Mouse (Mus musculus) kidney, adult 2 months (tissue): ENCODE results near the gene Calhm1. TPM values are rescaled to one million over a fixed set of nuclear protein-coding genes. Genes with fewer than 3 reads are reported as not detected.

Source experiments
- DNase-seq: peaks from one replicate; pipeline ENCODE4 v3.0.0; 2021
- H3K27ac ChIP-seq: fragments of 200-500 bp; 2 replicates; pipeline ENCODE4 v1.5.1; 2012; ENCODE audit warnings: low read depth, low read length, control low read depth, inconsistent platforms; ENCODE audit not compliant: insufficient read depth
- H3K27me3 ChIP-seq: fragments of 200-500 bp; replicated peaks from 2 replicates; pipeline ENCODE4 v1.6.1; 2012; ENCODE audit warnings: mild to moderate bottlenecking, moderate library complexity, low read length, inconsistent platforms; ENCODE audit not compliant: control insufficient read depth, insufficient read depth
- H3K36me3 ChIP-seq: fragments of 200-500 bp; 2 replicates; pipeline ENCODE4 v1.6.1; 2012; ENCODE audit warnings: mild to moderate bottlenecking, moderate library complexity, low read length, inconsistent platforms; ENCODE audit not compliant: control insufficient read depth, insufficient read depth
- H3K4me1 ChIP-seq: fragments of 200-500 bp; 2 replicates; pipeline ENCODE4 v1.6.1; 2011; ENCODE audit warnings: low read length; ENCODE audit not compliant: control insufficient read depth, insufficient read depth
- H3K4me3 ChIP-seq: fragments of 200-500 bp; 2 replicates; pipeline ENCODE4 v1.5.1; 2011; ENCODE audit warnings: mild to moderate bottlenecking, low read depth, low read length, control low read depth; ENCODE audit not compliant: insufficient read depth
- CTCF ChIP-seq: fragments of 200-500 bp; conservative IDR thresholded peaks from 2 replicates; pipeline ENCODE4 v1.5.1; 2011; ENCODE audit warnings: low read depth, mild to moderate bottlenecking, control low read depth, low read length, moderate library complexity, mixed read lengths; ENCODE audit not compliant: insufficient read depth, insufficient read length
- POLR2A ChIP-seq: fragments of 200-500 bp; IDR thresholded peaks from one replicate; pipeline ENCODE4 v1.6.1; 2011; ENCODE audit warnings: low read depth, low read length, control low read depth
- WGBS: fragments of 180-500 bp; shearing (Covaris S2); methylation state at CpG from one replicate; pipeline ENCODE4 v1.1.7; 2018; 5-methylcytosine and 5-hydroxymethylcytosine counted together
- polyA plus RNA-seq: library from polyadenylated mRNA; depleted of rRNA; stranded (reverse); fragments of >200 nt; gene quantifications from 2 replicates; pipeline ENCODE4 v1.2.3, GENCODE M21; 2012

Gene Calhm1
- polyA plus RNA-seq, 1 experiment = not detected

DNA sequence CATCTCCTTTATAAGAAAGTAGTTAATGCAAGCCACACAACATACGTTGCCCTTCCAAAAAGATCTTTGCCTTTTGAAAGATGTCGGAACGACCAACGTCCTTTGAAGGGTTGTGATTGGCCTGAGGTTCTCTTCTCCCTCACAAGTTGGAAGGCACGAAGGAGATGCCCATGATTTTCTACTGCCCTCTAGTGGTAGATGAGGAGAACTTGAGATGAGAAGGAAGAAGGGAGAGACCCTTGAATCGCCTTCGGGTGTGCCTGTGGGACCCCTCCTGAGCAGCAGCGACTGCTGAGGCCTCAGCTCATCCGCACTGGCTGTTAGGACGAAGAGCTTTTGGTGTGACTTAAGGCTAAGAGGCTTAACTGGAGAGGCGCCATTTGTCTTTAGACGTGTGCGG, 24.2 kb upstream of the Calhm1 start:
- Histone ChIP-seq H3K36me3 (no peaks in the 10 kb centered on the region), H3K4me1 (0 out of 2 replicates have a peak, but pooled peaks cover 3% of the 10 kb centered on the region), H3K27me3 (no peaks in the 10 kb centered on the region), H3K27ac (no peak overlapping the region), H3K4me3 (0 out of 2 replicates have a peak overlapping the region, but pooled peaks have one; percentile 5)
- peak; percentile 57 for DNase-seq
- TF ChIP-seq CTCF = peak; percentile 75
- TF ChIP-seq POLR2A = no peak
- WGBS = 10% methylated on average over 13 of the region's 13 CpGs

DNA sequence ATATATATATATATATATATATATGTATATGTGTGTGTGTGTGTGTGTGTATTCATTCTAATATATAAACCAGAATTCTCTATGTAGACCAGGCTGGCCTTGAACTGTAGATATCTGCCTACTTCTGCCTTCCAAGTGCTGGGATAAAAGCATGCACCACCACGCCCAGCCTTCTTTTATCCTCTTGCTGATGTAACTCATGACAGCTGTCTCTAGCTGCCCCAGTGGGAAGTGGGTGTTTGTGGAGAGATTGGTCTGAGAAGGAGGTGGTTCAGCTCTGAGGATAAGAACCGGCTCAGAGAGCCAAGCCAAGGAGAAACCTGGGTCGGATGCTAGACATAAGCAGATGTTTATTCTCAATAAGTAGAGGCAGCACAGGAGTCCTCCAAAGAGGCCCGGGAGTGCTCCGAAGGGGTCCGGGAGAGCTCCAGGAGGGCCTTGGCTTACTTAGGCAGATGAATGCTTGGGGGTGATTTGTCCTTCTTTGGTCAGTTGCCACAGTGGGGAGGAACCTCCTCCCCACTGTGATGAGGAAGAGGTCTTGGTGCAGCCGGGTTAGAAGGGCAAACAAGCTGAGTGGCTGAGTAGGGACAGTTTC, 23.7 kb upstream of the Calhm1 start:
- no peaks in the 10 kb centered on the region for H3K36me3 ChIP-seq

DNA sequence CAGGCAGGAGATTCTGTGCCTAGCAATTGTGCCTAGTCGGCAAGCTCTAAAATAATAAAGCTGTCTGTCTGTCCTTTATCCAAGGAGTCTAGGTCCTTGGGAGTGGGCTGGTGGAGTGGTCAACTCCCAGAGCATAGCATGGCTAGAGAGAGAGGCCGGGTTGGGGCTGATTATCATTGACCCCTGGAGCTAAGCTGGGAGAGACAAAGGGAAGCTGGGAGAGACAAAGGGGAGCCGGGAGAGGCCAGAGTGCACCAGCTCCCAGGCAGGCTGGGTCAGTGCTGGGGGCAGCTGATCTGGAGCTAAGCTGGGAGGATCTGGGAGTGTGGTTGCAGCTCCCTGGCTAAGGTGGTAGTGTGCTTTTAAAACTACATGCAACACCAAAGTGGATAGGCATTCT, 22.7 kb upstream of the Calhm1 start:
- TF ChIP-seq POLR2A (no peak), CTCF (no peak)
- H3K27me3 ChIP-seq = no peaks in the 10 kb centered on the region
- no peak for DNase-seq
- H3K27ac ChIP-seq = no peak overlapping the region
- WGBS = 41% methylated on average over 3 of the region's 3 CpGs
- H3K4me1 ChIP-seq = 0 out of 2 replicates have a peak, but pooled peaks cover 3% of the 10 kb centered on the region
- H3K36me3 ChIP-seq = no peaks in the 10 kb centered on the region
- H3K4me3 ChIP-seq = no peak overlapping the region

More for the DNA sequence above, 23.7 kb upstream of the Calhm1 start:
- TF ChIP-seq POLR2A (no peak), CTCF (no peak)
- Histone ChIP-seq H3K27ac (no peak overlapping the region), H3K4me1 (0 out of 2 replicates have a peak, but pooled peaks cover 3% of the 10 kb centered on the region), H3K4me3 (no peak overlapping the region), H3K27me3 (no peaks in the 10 kb centered on the region)
- DNase-seq = peak; percentile 12
- 63% methylated on average over 7 of the region's 7 CpGs for WGBS

DNA sequence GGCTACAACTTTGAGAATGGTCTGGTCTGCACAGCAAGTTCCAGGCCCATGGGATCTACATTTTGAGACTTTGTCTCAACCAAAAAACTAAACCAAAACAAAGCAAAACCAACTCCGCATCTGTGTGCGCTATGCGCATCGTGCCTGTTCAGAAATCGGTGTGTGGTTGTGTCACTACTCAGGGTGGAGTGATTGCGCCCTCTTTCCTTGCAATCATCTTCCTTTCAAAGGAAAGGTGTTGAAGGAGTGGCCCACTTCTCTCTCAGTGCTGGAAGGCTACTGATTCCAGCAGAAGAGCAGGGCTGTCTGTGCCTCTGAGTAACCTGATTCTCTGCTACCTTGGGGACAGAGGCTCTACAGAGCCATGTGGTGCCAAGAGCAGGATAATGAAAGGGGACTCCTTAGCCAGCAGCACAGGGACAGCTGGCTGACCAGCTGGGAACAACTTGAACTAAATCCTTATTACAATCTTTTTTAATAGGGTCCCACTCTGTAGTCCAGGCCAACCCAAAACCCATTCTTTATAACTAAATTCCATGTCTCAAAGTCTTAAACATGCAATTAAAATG, 19.2 kb upstream of the Calhm1 start:
- no peak overlapping the region for H3K4me3 ChIP-seq
- no peaks in the 10 kb centered on the region for H3K27me3 ChIP-seq
- TF ChIP-seq CTCF = no peak
- no peak for TF ChIP-seq POLR2A
- no peaks in the 10 kb centered on the region for H3K4me1 ChIP-seq
- WGBS = 89% methylated on average over 6 of the region's 6 CpGs
- no peaks in the 10 kb centered on the region for H3K36me3 ChIP-seq
- H3K27ac ChIP-seq = no peak overlapping the region
- no peak for DNase-seq

- TF ChIP-seq CTCF = no peak
- no peak for TF ChIP-seq POLR2A
Measured at GRCm38 (mm10) chr19:47161669-47162068, 17.6 kb upstream of the Calhm1 start.

DNA sequence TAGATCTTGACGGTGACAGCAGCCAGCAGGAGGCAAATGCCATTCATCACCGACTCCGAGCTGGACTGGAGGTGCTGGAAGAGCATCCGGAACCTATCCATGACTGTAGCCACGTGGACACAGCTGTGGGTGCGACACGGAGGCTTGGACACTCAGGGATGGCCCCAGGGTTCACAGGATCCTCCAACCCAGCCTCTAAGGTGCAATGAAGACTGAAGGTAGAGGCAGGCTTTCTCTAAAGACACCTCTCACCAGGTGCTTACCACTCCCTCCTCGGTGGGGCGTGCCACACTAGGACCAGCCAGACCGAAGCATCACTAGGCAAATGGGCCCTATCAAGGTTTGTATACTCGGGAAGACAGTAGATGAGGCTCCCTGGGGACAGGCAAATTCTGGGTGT, 13.6 kb upstream of the Calhm1 start, which contains the start of gene Calhm3:
Calhm3 (minus strand) TSS at position 101 of the 400 bp plus-strand sequence.
- TF ChIP-seq CTCF (no peak), POLR2A (no peak)
- Histone ChIP-seq H3K36me3 (no peaks in the 10 kb centered on the region), H3K27me3 (no peaks in the 10 kb centered on the region), H3K27ac (no peak within 1 kb of the TSS), H3K4me3 (no peak within 1 kb of the TSS), H3K4me1 (no peaks in the 10 kb centered on the region)
- no peak for DNase-seq
- WGBS = 81% methylated on average over 11 of the region's 11 CpGs

More at GRCm38 (mm10) chr19:47161669-47162068, 17.6 kb upstream of the Calhm1 start:
- Histone ChIP-seq H3K4me3 (no peak overlapping the region), H3K27me3 (no peaks in the 10 kb centered on the region), H3K27ac (no peak overlapping the region), H3K4me1 (no peaks in the 10 kb centered on the region), H3K36me3 (no peaks in the 10 kb centered on the region)
- no peak for DNase-seq
- WGBS = 73% methylated on average over 4 of the region's 4 CpGs

- TF ChIP-seq POLR2A (no peak), CTCF (no peak)
- no peaks in the 10 kb centered on the region for H3K4me1 ChIP-seq
- no peak for DNase-seq
- H3K4me3 ChIP-seq = no peak overlapping the region
- no peaks in the 10 kb centered on the region for H3K36me3 ChIP-seq
- no peaks in the 10 kb centered on the region for H3K27me3 ChIP-seq
- 90% methylated on average over 7 of the region's 7 CpGs for WGBS
- H3K27ac ChIP-seq = no peak overlapping the region
Measured at GRCm38 (mm10) chr19:47153767-47154166, 9.7 kb upstream of the Calhm1 start.

DNA sequence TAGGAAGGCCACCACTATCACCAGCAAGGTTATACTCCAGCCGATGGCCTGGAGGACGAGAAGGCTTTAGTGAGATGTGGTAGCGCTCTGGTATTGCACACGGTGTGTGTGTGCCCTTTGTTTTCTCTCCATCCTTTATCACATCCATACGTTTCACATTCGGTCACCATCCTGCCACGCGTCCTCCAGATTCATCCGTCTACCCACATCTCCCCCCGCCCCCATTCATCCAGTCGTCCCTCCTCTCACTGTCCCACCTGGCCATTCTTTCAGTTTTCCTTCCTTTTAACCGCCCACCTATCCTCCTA, 8.0 kb upstream of the Calhm1 start:
- Histone ChIP-seq H3K36me3 (no peaks in the 10 kb centered on the region), H3K27me3 (no peaks in the 10 kb centered on the region), H3K4me1 (no peaks in the 10 kb centered on the region), H3K4me3 (no peak overlapping the region), H3K27ac (no peak overlapping the region)
- TF ChIP-seq CTCF (no peak), POLR2A (no peak)
- no peak for DNase-seq
- 74% methylated on average over 12 of the region's 12 CpGs for WGBS
